Mouse (Mus musculus) forebrain, embryonic 13.5 days (tissue): ENCODE results near the gene Dscaml1. TPM values are rescaled to one million over a fixed set of nuclear protein-coding genes. Genes with fewer than 3 reads are reported as not detected.
A peak's percentile ranks its signal among the peaks of the same experiment; 100 is the strongest.

Experiments
- ATAC-seq: fragments of 200-750 bp; cut with Nextera tagmentation; 2 replicates; pipeline ENCODE4 v1.8.0; 2017
- H3K27ac ChIP-seq: fragments of 300-500 bp; sonication (generic); 2 replicates; pipeline ENCODE4 v1.5.1; 2015; ENCODE audit warnings: inconsistent platforms, mild to moderate bottlenecking, moderate library complexity
- H3K27me3 ChIP-seq: fragments of 300-500 bp; sonication (generic); 2 replicates; pipeline ENCODE4 v1.6.1; 2015; ENCODE audit warnings: mild to moderate bottlenecking, inconsistent platforms
- H3K36me3 ChIP-seq: fragments of 300-500 bp; sonication (generic); 2 replicates; pipeline ENCODE4 v1.6.1; 2015; ENCODE audit warnings: mild to moderate bottlenecking, inconsistent platforms; ENCODE audit not compliant: poor library complexity, severe bottlenecking
- H3K4me1 ChIP-seq: fragments of 300-500 bp; sonication (generic); 2 replicates; pipeline ENCODE4 v1.6.1; 2015; ENCODE audit warnings: inconsistent platforms
- H3K4me2 ChIP-seq: fragments of 300-500 bp; sonication (generic); 2 replicates; pipeline ENCODE4 v1.6.1; 2015; ENCODE audit warnings: inconsistent platforms, mild to moderate bottlenecking, moderate library complexity
- H3K4me3 ChIP-seq: fragments of 300-500 bp; sonication (generic); 2 replicates; pipeline ENCODE4 v1.5.1; 2015; ENCODE audit warnings: mild to moderate bottlenecking, inconsistent platforms
- H3K9ac ChIP-seq: fragments of 300-500 bp; sonication (generic); 2 replicates; pipeline ENCODE4 v1.6.1; 2015; ENCODE audit warnings: mild to moderate bottlenecking, inconsistent platforms
- H3K9me3 ChIP-seq: fragments of 300-500 bp; sonication (generic); replicated peaks from 2 replicates; pipeline ENCODE4 v1.6.1; 2016; ENCODE audit warnings: inconsistent platforms
- WGBS: fragments of 180-500 bp; shearing (Covaris S2); methylation state at CpG from one replicate; pipeline ENCODE4 v1.1.7; 2015; 5-methylcytosine and 5-hydroxymethylcytosine counted together
- polyA plus RNA-seq: library from polyadenylated mRNA; unstranded; fragments of >200 nt; fragmentation: Nextera tagmentation; extraction: Ambion mirVana; gene quantifications from 2 replicates; pipeline ENCODE4 v1.2.1, GENCODE M21; 2015

Dscaml1 gene
- polyA plus RNA-seq, 1 experiment from 2014 or later: 9.6 TPM

- H3K4me2 ChIP-seq: no peak overlapping the region
- no peaks in the 10 kb centered on the region for H3K9me3 ChIP-seq
- H3K9ac ChIP-seq: peak overlapping the region; percentile 48
- ATAC-seq: peak; percentile 71
- peak overlapping the region; percentile 87 for H3K27ac ChIP-seq
- H3K27me3 ChIP-seq: no peaks in the 10 kb centered on the region
- H3K36me3 ChIP-seq: no peaks in the 10 kb centered on the region
- 14% methylated on average over 10 of the region's 10 CpGs for WGBS
- H3K4me3 ChIP-seq: no peak overlapping the region
- peaks cover 59% of the 10 kb centered on the region for H3K4me1 ChIP-seq
Measured at GRCm38 (mm10) chr9:45693424-45694237, 267.2 kb downstream of the Dscaml1 start.

- H3K4me1 ChIP-seq: peaks cover 59% of the 10 kb centered on the region
- no peak overlapping the region for H3K4me3 ChIP-seq
- H3K36me3 ChIP-seq: no peaks in the 10 kb centered on the region
- H3K4me2 ChIP-seq: no peak overlapping the region
- H3K27ac ChIP-seq: peak overlapping the region; percentile 87
- no peak for ATAC-seq
- WGBS: 7% methylated on average over 2 of the region's 2 CpGs
- no peaks in the 10 kb centered on the region for H3K9me3 ChIP-seq
- no peaks in the 10 kb centered on the region for H3K27me3 ChIP-seq
- peak overlapping the region; percentile 48 for H3K9ac ChIP-seq
Measured at GRCm38 (mm10) chr9:45694256-45694655, 267.8 kb downstream of the Dscaml1 start.

- WGBS: 73% methylated on average over 10 of the region's 10 CpGs
- Histone ChIP-seq H3K9ac (no peak overlapping the region), H3K9me3 (no peaks in the 10 kb centered on the region), H3K4me3 (no peak overlapping the region), H3K4me1 (peaks cover 34% of the 10 kb centered on the region), H3K27ac (peak overlapping the region; percentile 31; the same call in 1 of the 2 replicates), H3K36me3 (peaks cover 12% of the 10 kb centered on the region), H3K27me3 (no peaks in the 10 kb centered on the region), H3K4me2 (no peak overlapping the region)
- no peak for ATAC-seq
Measured at GRCm38 (mm10) chr9:45699171-45699570, 272.7 kb downstream of the Dscaml1 start.

GRCm38 (mm10) chr9:45703236-45703635 is 276.8 kb downstream of the Dscaml1 start:
- no peaks in the 10 kb centered on the region for H3K9me3 ChIP-seq
- H3K4me3 ChIP-seq: no peak overlapping the region
- H3K4me2 ChIP-seq: no peak overlapping the region
- no peaks in the 10 kb centered on the region for H3K27me3 ChIP-seq
- H3K9ac ChIP-seq: no peak overlapping the region
- 87% methylated on average over 3 of the region's 3 CpGs for WGBS
- H3K27ac ChIP-seq: no peak overlapping the region
- peaks cover 8% of the 10 kb centered on the region for H3K4me1 ChIP-seq
- peaks cover 12% of the 10 kb centered on the region for H3K36me3 ChIP-seq
- ATAC-seq: no peak

GRCm38 (mm10) chr9:45704441-45704840 is 278.0 kb downstream of the Dscaml1 start:
- Histone ChIP-seq H3K36me3 (peaks cover 12% of the 10 kb centered on the region), H3K27ac (no peak overlapping the region), H3K4me2 (no peak overlapping the region), H3K9ac (no peak overlapping the region), H3K4me1 (0 out of 2 replicates have a peak, but pooled peaks cover under 1% of the 10 kb centered on the region), H3K4me3 (no peak overlapping the region), H3K9me3 (no peaks in the 10 kb centered on the region), H3K27me3 (no peaks in the 10 kb centered on the region)
- 85% methylated on average over 3 of the region's 3 CpGs for WGBS
- ATAC-seq: no peak

GRCm38 (mm10) chr9:45710300-45710699 is 283.9 kb downstream of the Dscaml1 start:
- WGBS: 76% methylated on average over 11 of the region's 11 CpGs
- no peak overlapping the region for H3K4me3 ChIP-seq
- H3K9me3 ChIP-seq: no peaks in the 10 kb centered on the region
- peaks cover 12% of the 10 kb centered on the region for H3K36me3 ChIP-seq
- no peak overlapping the region for H3K27ac ChIP-seq
- no peak overlapping the region for H3K4me2 ChIP-seq
- ATAC-seq: no peak
- no peak overlapping the region; the same call in 1 of the 2 replicates for H3K9ac ChIP-seq
- 0 out of 2 replicates have a peak, but pooled peaks cover 3% of the 10 kb centered on the region for H3K4me1 ChIP-seq
- H3K27me3 ChIP-seq: no peaks in the 10 kb centered on the region

GRCm38 (mm10) chr9:45715387-45715786 is 289.0 kb downstream of the Dscaml1 start:
- ATAC-seq: no peak
- Histone ChIP-seq H3K27ac (no peak overlapping the region), H3K27me3 (no peaks in the 10 kb centered on the region), H3K9ac (no peak overlapping the region), H3K9me3 (no peaks in the 10 kb centered on the region), H3K4me1 (0 out of 2 replicates have a peak, but pooled peaks cover 8% of the 10 kb centered on the region), H3K4me2 (no peak overlapping the region), H3K4me3 (no peak overlapping the region), H3K36me3 (peaks cover 14% of the 10 kb centered on the region)
- 65% methylated on average over 3 of the region's 3 CpGs for WGBS

GRCm38 (mm10) chr9:45719997-45720396 is 293.6 kb downstream of the Dscaml1 start:
- no peak overlapping the region for H3K9ac ChIP-seq
- H3K27me3 ChIP-seq: no peaks in the 10 kb centered on the region
- peaks cover 31% of the 10 kb centered on the region for H3K36me3 ChIP-seq
- WGBS: 31% methylated on average over 7 of the region's 7 CpGs
- H3K4me2 ChIP-seq: no peak overlapping the region
- H3K4me3 ChIP-seq: no peak overlapping the region
- no peak for ATAC-seq
- H3K4me1 ChIP-seq: 0 out of 2 replicates have a peak, but pooled peaks cover 8% of the 10 kb centered on the region
- no peaks in the 10 kb centered on the region for H3K9me3 ChIP-seq
- H3K27ac ChIP-seq: no peak overlapping the region

GRCm38 (mm10) chr9:45731851-45732250 is 305.4 kb downstream of the Dscaml1 start:
- Histone ChIP-seq H3K9ac (no peak overlapping the region), H3K27ac (no peak overlapping the region), H3K36me3 (peaks cover 4% of the 10 kb centered on the region; the same call in 1 of the 2 replicates), H3K4me2 (no peak overlapping the region), H3K27me3 (no peaks in the 10 kb centered on the region; the same call in 1 of the 2 replicates), H3K9me3 (no peaks in the 10 kb centered on the region), H3K4me3 (no peak overlapping the region), H3K4me1 (no peaks in the 10 kb centered on the region)
- no peak for ATAC-seq
- 85% methylated on average over 5 of the region's 5 CpGs for WGBS

GRCm38 (mm10) chr9:45733246-45733645 is 306.8 kb downstream of the Dscaml1 start:
- Histone ChIP-seq H3K9me3 (no peaks in the 10 kb centered on the region), H3K9ac (no peak overlapping the region), H3K36me3 (peaks cover 4% of the 10 kb centered on the region; the same call in 1 of the 2 replicates), H3K4me1 (no peaks in the 10 kb centered on the region; the same call in 1 of the 2 replicates), H3K27ac (no peak overlapping the region), H3K4me2 (no peak overlapping the region), H3K4me3 (no peak overlapping the region), H3K27me3 (no peaks in the 10 kb centered on the region; the same call in 1 of the 2 replicates)
- WGBS: 73% methylated on average over 6 of the region's 6 CpGs
- no peak for ATAC-seq

GRCm38 (mm10) chr9:45739001-45739701 is 312.7 kb downstream of the Dscaml1 start:
- ATAC-seq: peak; percentile 63; the same call in 1 of the 2 replicates
- peak overlapping the region; percentile 9 for H3K4me2 ChIP-seq
- H3K27me3 ChIP-seq: no peaks in the 10 kb centered on the region
- no peak overlapping the region for H3K9ac ChIP-seq
- H3K9me3 ChIP-seq: no peaks in the 10 kb centered on the region
- peak overlapping the region; percentile 79 for H3K27ac ChIP-seq
- peaks cover 12% of the 10 kb centered on the region; the same call in 1 of the 2 replicates for H3K36me3 ChIP-seq
- peaks cover 23% of the 10 kb centered on the region for H3K4me1 ChIP-seq
- 64% methylated on average over 12 of the region's 12 CpGs for whole genome bisulfite sequencing
- no peak overlapping the region for H3K4me3 ChIP-seq
